Mouse (Mus musculus) G1E (cell line): ENCODE results near the gene Nudt17. TPM values are rescaled to one million over a fixed set of nuclear protein-coding genes. Genes with fewer than 3 reads are reported as not detected.

Source experiments
- ATAC-seq: 2 replicates; pipeline ENCODE4 v1.8.0; 2016; ENCODE audit warnings: mild to moderate bottlenecking; ENCODE audit not compliant: insufficient number of reproducible peaks, poor library complexity, low FRiP score, severe bottlenecking; ENCODE audit errors: extremely low read depth
- DNase-seq: peaks from one replicate; pipeline ENCODE4 v3.0.0; 2012; ENCODE audit warnings: low spot score
- H3K27me3 ChIP-seq: 2 replicates; pipeline ENCODE4 v1.6.1; 2012; ENCODE audit warnings: mild to moderate bottlenecking, low read length, inconsistent platforms; ENCODE audit not compliant: insufficient read depth
- H3K36me3 ChIP-seq: replicated peaks from 2 replicates; pipeline ENCODE3; 2012; ENCODE audit warnings: mild to moderate bottlenecking, inconsistent platforms
- H3K4me1 ChIP-seq: 2 replicates; pipeline ENCODE4 v1.6.1; 2012; ENCODE audit warnings: low read depth, low read length, inconsistent platforms, mixed read lengths; ENCODE audit not compliant: insufficient read depth
- H3K4me3 ChIP-seq: 2 replicates; pipeline ENCODE4 v1.5.1; 2012; ENCODE audit warnings: low read depth, mild to moderate bottlenecking, inconsistent platforms, low read length, moderate library complexity, mixed read lengths
- H3K9me3 ChIP-seq: replicated peaks from 2 replicates; pipeline ENCODE4 v1.6.1; 2012; ENCODE audit warnings: inconsistent platforms
- CTCF ChIP-seq: IDR thresholded peaks from 2 replicates; pipeline ENCODE4 v1.5.1; 2012; ENCODE audit warnings: low read depth, low read length, inconsistent platforms, mixed read lengths
- GATA1 ChIP-seq: IDR thresholded peaks from 2 replicates; pipeline ENCODE4 v1.6.1; 2012; ENCODE audit warnings: borderline replicate concordance, low read length, inconsistent platforms, mixed read lengths
- GATA2 ChIP-seq: IDR thresholded peaks from 2 replicates; pipeline ENCODE4 v1.6.1; 2012; ENCODE audit warnings: low read depth, low read length, inconsistent platforms, borderline replicate concordance
- POLR2AphosphoS5 ChIP-seq: IDR thresholded peaks from 2 replicates; pipeline ENCODE4 v1.6.1; 2012; ENCODE audit warnings: low read depth, low read length, inconsistent platforms; ENCODE audit not compliant: insufficient replicate concordance
- TAL1 ChIP-seq: conservative IDR thresholded peaks from 2 replicates; pipeline ENCODE4 v1.6.1; 2012; ENCODE audit warnings: low read depth, low read length, inconsistent platforms, mixed read lengths
- polyA plus RNA-seq: library from polyadenylated mRNA; stranded (reverse); fragments of >175 nt; gene quantifications from 2 replicates; pipeline ENCODE4 v1.2.3, GENCODE M21; 2012
- total RNA-seq, 2 experiments: library from RNA; stranded (forward) in 1 of 2; stranded (reverse) in 1 of 2; fragments of 200-1000 nt in 1 of 2; fragments of >200 nt in 1 of 2; fragmentation: Nextera tagmentation in 1 of 2; gene quantifications; 2 replicates each; pipeline ENCODE4 v1.2.3; 2014 to 2017

The Nudt17 gene
- total and polyA plus RNA-seq, 3 experiments, result 0.22 to 0.83 TPM; not detected in 1

DNA sequence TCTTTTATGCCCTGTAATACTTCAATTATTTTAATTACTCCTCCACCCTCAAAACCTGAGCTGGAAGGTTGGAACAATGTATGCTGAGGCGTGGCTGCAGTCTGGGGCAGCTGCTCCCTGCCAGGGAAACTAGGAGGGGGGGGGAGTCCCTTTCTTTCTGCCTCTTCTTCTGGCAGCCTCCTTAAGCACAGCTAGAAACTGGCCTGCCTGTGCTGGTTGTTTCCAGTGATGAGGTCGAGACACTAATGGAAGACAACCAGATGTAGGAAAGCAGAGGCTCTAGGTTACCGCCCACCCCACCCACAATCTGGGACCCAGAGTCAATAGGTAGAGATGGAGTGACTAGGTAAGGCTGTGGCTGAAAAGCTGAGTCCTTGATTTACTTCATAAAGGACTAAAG is 32.7 kb downstream of the Nudt17 start:
- Histone ChIP-seq H3K4me3 (no peak overlapping the region), H3K4me1 (peaks cover 18% of the 10 kb centered on the region), H3K27me3 (peaks cover 38% of the 10 kb centered on the region), H3K36me3 (no peaks in the 10 kb centered on the region), H3K9me3 (no peaks in the 10 kb centered on the region)
- no peak for DNase-seq
- TF ChIP-seq GATA1 (no peak), TAL1 (no peak), POLR2AphosphoS5 (no peak), CTCF (no peak), GATA2 (no peak)
- ATAC-seq, result no peak

DNA sequence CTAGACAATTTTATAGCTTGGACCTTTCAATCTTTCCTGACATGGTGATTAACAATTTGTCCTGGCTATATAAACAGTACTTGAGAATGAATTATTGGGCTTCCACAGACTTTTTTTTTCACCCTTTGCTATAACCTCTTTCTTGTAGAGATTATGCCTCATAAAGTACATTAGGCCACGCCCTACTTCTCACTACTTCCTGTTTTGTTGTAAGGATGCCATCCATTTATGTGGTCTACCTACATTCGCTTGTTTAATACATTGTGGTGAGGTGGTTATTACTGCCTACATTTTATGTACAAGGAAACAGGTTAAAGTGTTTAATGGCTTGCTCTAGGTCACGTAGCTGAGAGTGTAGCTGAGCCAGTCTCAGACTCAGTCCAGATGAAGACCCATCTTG is 33.2 kb downstream of the Nudt17 start:
- ATAC-seq (no peak), DNase-seq (peak; percentile 53)
- Histone ChIP-seq H3K27me3 (peaks cover 40% of the 10 kb centered on the region), H3K4me3 (no peak overlapping the region), H3K36me3 (no peaks in the 10 kb centered on the region), H3K4me1 (peaks cover 20% of the 10 kb centered on the region), H3K9me3 (no peaks in the 10 kb centered on the region)
- no peak for TF ChIP-seq GATA2
- TF ChIP-seq TAL1, result no peak
- TF ChIP-seq CTCF, result no peak
- TF ChIP-seq GATA1, result no peak
- no peak for TF ChIP-seq POLR2AphosphoS5

DNA sequence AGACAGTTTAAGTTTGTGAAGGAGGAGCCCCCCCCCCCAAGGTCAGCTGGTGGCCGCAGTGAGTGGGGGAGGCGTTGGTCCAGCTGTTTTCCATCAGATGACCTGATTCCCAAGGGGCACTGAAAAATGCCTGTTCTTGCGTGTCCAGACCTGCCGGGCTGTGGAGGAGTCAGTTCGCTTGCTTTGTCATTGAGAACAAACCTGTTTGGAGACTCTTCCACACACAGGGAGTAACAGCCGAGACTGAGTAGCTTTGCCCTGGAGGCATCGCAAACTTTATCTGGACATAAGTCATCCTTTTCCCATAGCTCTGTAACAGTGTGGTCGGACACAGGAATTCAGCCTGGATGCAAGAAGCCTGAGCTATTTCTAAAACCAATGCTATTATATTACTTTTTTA is 33.9 kb downstream of the Nudt17 start:
- Histone ChIP-seq H3K27me3 (peaks cover 45% of the 10 kb centered on the region), H3K4me3 (no peak overlapping the region), H3K4me1 (peaks cover 24% of the 10 kb centered on the region), H3K9me3 (no peaks in the 10 kb centered on the region), H3K36me3 (no peaks in the 10 kb centered on the region)
- DNase-seq (no peak), ATAC-seq (no peak)
- TF ChIP-seq CTCF (no peak), GATA1 (no peak), TAL1 (no peak), GATA2 (no peak), POLR2AphosphoS5 (no peak)

DNA sequence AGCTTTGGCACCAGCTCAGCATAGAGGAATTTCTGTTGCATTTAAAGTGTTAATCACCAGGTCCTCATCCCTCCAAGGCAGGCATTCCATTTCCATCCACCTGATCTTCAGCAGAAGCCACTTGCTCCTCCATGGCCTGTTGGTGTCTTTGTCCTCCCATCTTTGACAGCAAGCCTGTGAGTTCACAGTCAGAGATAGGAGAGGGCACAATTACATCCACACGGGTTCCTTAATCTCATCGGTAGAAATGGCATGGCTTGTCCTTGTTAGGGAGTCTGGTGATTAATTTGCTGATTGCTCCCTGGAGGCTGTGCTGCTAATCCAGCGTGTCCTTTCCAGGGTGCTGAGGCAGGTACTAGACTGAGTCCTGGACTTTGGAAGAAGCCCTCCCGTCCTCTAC is 34.8 kb downstream of the Nudt17 start:
- Histone ChIP-seq H3K4me1 (peaks cover 21% of the 10 kb centered on the region), H3K27me3 (peaks cover 40% of the 10 kb centered on the region), H3K36me3 (no peaks in the 10 kb centered on the region), H3K9me3 (no peaks in the 10 kb centered on the region), H3K4me3 (no peak overlapping the region)
- ATAC-seq (no peak), DNase-seq (no peak)
- TF ChIP-seq GATA1 (no peak), CTCF (no peak), GATA2 (no peak), TAL1 (no peak), POLR2AphosphoS5 (no peak)

DNA sequence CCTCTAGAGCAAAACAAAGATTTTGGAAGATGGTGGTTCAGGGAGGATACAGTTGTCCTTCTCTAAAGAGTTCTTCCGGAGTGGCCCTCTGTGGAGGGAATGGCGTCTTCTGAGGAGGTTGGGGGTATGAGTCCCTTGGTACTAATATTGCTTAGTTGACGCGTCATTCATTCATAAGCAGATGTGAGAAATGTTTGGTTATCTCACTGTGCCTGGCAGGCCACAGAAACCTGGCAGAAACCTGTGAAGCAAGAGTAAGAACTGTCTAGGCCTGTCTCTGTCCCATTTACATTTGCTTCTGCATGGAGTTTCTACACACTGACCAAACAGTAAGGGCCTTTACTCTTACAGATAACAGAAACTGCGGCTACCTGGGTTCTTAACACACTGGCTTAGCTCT is 36.8 kb downstream of the Nudt17 start:
- no peak for DNase-seq
- no peak for ATAC-seq
- Histone ChIP-seq H3K36me3 (no peaks in the 10 kb centered on the region), H3K27me3 (peaks cover 40% of the 10 kb centered on the region), H3K4me1 (peaks cover 21% of the 10 kb centered on the region), H3K9me3 (no peaks in the 10 kb centered on the region), H3K4me3 (no peak overlapping the region)
- no peak for TF ChIP-seq TAL1

DNA sequence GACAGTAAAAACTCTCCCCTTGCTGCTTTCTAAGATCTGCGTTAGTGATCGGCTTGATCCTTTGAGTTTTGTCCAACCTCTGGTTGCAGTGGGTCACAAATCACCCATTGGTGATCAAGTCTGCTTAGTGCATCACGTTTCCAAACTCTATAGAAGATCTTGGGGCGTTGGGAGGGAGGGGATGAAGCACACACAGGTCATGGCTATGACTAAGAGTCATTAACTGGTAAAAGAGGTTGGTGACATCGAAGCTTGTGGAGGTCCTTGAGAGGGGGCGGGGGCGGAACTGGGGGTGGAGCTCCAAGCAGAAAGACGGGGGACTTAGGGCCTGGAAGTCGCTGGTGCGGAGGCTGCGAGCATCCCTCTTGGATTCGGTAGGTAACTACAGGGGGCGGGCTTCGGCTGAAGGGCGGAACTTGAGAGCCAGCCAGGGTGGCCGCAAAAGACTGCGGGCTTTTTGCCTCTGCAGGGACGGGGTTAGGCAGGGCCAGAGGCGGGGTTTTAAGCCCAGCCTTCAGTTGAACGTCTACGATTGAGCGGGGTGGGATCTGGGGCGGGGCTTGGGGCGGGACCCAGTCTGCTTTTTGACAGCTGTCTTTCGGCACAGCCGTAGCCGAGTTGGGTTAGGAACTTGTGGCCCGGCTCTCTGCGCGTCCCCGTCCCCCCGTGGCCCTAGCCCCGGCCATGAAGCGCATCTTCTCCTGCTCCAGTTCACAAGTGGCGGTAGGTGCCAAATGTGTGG is 38.5 kb downstream of the Nudt17 start, which contains the start of gene Ankrd35:
Ankrd35 (plus strand) TSS at position 405 of the 742 bp plus-strand sequence.
- peak within 1 kb of the TSS; percentile 67; the same call in 1 of the 2 replicates for H3K4me3 ChIP-seq
- DNase-seq (peak; percentile 75), ATAC-seq (peak; percentile 54)

More for the DNA sequence above, 38.5 kb downstream of the Nudt17 start, which contains the start of gene Ankrd35:
- Histone ChIP-seq H3K9me3 (no peaks in the 10 kb centered on the region), H3K4me1 (peaks cover 12% of the 10 kb centered on the region), H3K36me3 (no peaks in the 10 kb centered on the region), H3K27me3 (peaks cover 40% of the 10 kb centered on the region)
- TF ChIP-seq POLR2AphosphoS5, result no peak
- no peak for TF ChIP-seq GATA1
- no peak for TF ChIP-seq TAL1
- no peak for TF ChIP-seq CTCF
- TF ChIP-seq GATA2, result no peak
